Mouse (Mus musculus) neural tube, embryonic 10.5 days (tissue): ENCODE results near the gene Phf7.

Experiments
- DNase-seq: peaks from one replicate; pipeline ENCODE4 v3.0.0-alpha.2; 2017; ENCODE audit warnings: low spot score; ENCODE audit errors: extremely low spot score

Gene Phf7

DNA sequence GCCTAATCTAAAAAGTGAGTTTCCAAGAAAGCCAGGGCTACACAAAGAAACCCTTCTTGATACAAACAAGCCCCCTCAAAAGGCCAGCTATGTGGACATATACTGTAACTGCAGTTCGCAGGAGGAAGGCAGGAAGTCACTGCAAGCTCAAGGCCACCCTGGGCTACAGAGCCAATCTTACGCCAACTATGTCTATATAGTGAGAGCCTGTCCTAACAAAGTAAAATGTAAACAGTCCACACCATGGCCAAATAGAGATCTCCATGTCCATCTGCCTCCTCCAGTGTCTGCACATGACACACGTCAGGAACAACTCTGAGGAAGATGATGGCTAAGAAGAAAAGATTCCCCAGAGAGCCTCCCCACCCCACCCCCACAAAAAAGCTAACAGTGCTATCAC lies 51.1 kb downstream of the Phf7 start:
- no peak for DNase-seq

DNA sequence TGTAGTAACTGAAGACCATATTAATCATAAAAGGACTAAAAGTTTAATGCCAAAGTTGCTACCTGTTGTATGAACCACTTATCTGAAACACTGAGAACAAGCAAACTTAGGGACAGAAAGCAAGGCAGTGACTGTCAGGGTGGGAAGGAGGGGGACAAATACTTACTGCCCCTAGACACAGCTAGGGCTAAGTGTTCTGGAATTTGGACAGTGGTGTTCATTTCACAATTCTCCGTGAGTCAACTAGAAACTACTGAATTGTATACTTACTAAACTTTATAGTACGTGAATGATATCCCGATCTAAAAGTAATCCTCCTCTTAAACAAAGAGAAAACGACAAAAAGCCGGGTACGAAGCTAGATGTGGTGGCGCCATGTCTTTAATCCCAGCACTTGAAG lies 51.5 kb downstream of the Phf7 start:
- no peak for DNase-seq

DNA sequence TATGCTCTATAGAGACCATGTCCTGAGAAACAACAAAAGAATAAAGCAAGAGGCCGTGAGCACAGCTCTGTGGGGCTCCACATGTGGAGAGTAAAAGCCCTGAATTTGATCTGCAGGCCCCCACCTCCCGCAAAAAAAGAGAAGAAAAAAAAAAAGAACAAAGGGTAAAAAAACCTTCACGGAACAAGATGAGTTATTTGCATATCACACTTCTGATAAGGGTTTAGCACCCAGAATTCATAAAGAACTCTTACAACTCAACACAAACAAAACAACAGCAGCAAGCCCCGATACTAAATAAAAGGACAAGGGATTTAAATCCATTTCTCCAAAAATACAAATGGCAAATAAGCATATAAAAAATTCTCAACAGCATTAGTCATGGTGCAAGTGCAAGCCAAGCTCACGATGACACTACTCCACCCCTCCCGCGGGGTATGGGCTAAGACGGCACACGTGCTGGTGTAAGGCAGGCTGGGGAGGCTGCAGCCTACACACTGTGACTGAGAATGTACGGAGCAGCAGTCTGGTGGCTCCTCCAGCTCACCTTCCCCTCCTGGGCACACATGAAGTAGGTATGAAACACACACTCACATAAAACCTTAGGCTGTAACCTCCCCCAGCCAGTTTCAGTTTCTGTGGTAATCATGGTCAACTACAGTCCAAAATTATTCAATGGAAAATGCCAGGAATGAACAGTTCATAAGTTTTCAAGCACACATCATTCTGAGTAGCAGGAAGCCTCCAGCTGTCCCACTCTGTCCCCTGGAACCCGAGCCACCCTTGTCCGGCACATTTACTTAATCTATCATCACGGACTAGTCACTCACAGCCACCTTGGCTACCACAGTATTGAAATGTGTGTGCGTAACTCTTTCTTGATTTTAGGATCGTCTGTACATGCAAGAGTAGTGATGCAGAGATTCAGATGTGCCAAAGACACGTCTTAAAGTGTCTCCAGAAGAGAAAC lies 53.3 kb downstream of the Phf7 start:
- no peak for DNase-seq

DNA sequence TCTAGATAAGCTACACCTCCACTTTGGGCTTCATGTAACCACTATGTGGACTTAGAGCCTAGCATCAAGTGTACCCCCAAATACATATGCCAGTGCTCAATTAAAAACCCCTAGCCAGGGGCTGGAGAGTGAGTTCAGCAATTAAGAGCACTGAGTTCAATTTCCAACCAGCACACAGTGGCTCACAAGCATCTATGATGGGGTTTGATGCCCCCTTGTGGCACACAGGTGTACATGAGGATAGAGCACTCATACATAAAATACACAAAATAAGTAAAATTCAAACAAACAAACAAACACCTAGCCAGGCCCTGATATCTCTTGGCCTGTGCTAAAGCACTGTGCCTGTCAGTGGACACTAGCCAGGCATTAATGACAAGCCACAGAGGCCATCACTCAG lies 55.1 kb downstream of the Phf7 start:
- DNase-seq: no peak

DNA sequence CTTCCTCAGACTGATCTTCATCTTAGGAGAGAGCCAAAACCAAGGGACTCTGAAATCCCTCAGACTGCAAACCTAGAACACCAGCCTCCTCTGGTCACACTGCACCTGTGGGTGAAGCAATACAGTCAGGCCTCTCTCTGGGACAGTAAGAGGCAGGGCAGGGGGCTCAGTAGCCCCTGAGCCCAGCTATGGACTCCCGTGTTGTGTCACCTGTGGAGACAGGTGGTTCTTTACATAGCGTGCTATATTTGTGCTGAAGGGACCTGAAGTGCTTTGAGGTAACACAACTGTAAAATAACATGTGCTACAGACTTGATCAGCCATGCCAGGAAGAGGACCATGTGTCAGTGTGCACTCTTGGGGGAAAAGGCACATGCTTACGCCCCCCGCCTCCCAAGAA lies 55.6 kb downstream of the Phf7 start:
- DNase-seq: no peak

DNA sequence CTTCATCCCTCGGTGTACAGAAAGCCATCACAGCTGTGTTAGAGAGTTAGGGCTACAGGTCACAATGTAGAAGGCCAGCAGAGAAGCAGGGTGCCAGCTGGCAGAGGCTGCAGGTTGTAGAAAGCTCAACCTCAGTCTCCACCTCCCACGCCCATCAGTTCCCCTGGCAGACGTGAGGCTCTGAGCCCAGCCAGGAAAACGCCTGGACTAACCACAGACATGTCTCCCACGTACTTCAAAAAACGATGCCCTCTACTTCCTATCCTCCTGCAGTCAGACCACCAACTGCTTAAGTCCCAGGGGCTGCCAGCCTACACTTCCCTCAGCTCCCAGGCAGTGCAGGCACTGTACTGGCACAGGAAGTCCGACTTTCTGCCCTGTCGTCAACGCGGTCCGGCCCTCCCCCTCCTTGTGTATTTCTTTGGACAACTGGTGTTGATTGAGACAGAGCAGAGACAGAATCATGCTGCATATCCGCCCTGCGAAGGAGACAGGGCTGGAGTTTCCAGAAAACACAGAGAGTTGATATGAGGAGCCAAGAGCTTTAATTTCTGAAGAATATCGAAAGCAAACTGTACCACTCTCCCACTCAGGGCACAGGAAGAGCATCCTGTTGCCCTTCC lies 56.1 kb downstream of the Phf7 start:
- no peak for DNase-seq

DNA sequence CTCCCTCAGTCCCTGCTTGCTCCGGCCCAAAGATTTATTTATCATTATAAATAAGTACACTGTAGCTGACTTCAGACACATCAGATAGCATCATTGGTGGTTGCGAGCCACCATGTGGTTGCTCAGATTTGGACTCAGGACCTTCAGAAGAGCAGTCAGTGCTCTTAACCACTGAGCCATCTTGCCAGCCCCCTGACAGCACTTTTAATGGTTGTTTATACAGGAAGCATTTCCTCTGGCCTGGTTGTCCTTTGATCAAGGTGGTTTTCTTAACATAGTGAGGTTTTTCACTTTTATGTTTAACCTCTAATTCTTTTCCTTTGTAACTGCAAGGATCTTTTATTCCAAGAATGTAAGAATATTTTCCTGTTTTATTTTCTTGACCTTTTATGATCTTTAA lies 56.7 kb downstream of the Phf7 start:
- no peak for DNase-seq

DNA sequence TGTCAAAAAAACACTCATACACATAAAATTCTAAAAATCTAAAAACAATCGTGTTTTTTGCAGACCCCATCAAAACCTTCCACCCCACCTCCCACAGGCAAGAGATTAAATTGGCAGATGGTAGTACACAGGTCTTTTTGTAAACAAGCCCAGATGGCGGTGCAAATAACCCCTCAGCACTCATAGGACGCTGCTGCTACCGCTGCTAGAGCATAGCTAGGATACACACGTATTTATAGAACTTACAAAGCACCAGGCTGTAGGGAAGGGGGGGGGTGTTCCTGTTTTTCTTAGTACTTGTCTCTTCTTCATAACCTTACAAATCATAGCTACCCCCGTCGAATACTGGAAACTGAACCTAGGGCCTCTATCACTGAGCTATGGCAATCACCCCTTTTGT lies 57.3 kb downstream of the Phf7 start:
- no peak for DNase-seq

DNA sequence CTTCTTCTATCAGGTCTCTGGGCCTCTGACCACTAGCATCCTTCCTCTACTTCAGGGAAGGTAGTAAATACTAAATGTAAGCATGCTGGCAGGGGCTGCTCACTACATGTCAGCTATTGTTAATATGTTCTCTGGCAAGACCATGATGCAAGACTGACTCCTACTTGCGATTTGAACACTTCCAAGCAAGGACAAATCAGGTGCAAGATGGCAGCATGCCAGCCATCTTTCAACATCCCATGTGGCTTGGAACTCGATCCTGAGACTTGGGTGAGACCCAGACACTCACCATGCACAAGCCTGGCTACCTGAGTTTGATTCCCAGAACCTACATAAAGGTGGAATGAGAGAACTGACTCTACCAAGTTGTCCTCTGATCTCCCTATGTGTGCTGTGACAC lies 59.2 kb downstream of the Phf7 start:
- DNase-seq: no peak

DNA sequence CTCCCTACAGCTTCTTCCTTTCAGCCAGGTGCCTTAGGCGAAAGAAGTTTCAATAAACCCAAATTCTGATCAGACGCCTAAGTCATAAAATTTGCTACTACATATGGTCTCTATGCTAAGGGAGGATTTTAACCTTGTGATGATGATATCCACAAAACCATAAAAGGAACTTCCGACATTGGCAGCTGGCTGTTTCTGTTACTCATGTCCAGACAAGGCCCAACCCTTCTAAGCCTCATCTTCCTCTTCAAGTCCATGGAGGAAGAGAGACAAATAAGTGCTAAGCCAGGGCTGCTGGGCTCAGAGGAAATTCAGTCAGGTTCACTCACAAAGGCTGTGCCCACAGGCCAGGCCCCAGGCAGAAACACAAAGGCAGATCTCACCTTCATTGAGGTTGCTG lies 61.8 kb downstream of the Phf7 start:
- DNase-seq: no peak

DNA sequence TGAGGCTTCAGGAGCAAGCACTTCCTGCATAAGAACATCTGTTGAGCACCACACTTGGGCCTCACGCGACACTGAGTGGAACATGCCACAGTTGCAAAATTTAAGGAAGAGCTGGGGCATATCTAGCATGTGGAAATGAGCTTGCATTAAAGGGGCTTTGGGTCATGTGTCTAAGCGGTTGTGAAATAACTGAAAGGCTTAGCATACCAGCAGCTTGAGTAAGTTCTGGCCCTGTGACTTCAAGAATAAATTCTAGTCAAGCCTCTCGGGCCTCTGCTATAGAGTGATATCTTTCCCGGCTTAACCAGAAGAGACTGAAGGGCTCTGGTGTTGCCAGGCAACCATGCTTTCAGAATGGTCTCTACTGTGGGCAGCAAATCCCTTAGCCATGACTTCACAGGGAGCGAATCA lies 62.3 kb downstream of the Phf7 start:
- no peak for DNase-seq
